Mouse (Mus musculus) neutrophil, adult 59 days (primary cell): ENCODE data around the gene Stk24. TPM values are rescaled to one million over a fixed set of nuclear protein-coding genes. Genes with fewer than 3 reads are reported as not detected.

Experiments used
- total RNA-seq, 2 experiments: library from RNA; stranded (reverse); gene quantifications; 1 replicate in 1 of 2; 2 replicates in 1 of 2; pipeline ENCODE4 v1.2.4; 2023

Stk24 gene
- total RNA-seq: 100 to 1,000 TPM; 181 to 186 TPM

DNA sequence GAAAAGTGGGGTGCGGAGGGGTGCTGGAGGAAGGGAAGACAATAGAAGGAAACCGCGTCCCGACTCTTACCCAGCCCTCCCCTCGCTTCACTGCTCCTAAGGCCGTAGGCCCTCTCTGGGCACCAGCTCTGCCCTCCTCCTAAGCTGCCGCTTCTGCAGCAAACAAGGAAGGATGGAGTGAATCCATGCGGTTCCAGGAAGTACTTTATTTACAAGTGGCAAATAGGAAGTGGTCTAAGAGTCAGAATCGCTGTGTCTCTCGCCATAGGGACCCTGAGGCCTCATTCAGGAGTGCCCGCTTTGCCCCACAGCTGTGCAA lies at the start of gene Stk24:
Gene Stk24, minus strand, starts transcription at position 185 of the 319 bp plus-strand sequence.

Other genes with a start within 250 kb of the Stk24 start
- gene Slc15a1, start 125.2 kb upstream of the Stk24 start, total RNA-seq: not detected